Mouse (Mus musculus) midbrain, embryonic 15.5 days (tissue): Measurements from ENCODE around the gene Krcc1. TPM values are rescaled to one million over a fixed set of nuclear protein-coding genes. Genes with fewer than 3 reads are reported as not detected.
"Not testable (repeated sequence)": the region's sequence is repeated elsewhere in the genome, so short reads cannot be mapped to it uniquely, and the experiment has no call there.

Experiments used
- ATAC-seq: fragments of 200-750 bp; cut with Nextera tagmentation; replicated peaks from 2 replicates; pipeline ENCODE4 v1.8.0; 2017; ENCODE audit warnings: moderate TSS enrichment
- H3K27ac ChIP-seq: fragments of 300-500 bp; sonication (generic); 2 replicates; pipeline ENCODE4 v1.5.1; 2015; ENCODE audit warnings: mild to moderate bottlenecking, inconsistent platforms
- H3K27me3 ChIP-seq: fragments of 300-500 bp; sonication (generic); replicated peaks from 2 replicates; pipeline ENCODE4 v1.6.1; 2015; ENCODE audit warnings: inconsistent platforms
- H3K36me3 ChIP-seq: fragments of 300-500 bp; sonication (generic); replicated peaks from 2 replicates; pipeline ENCODE4 v1.6.1; 2015; ENCODE audit warnings: inconsistent platforms
- H3K4me1 ChIP-seq: fragments of 300-500 bp; sonication (generic); 2 replicates; pipeline ENCODE4 v1.6.1; 2015; ENCODE audit warnings: inconsistent platforms
- H3K4me2 ChIP-seq: fragments of 300-500 bp; sonication (generic); 2 replicates; pipeline ENCODE4 v1.6.1; 2015; ENCODE audit warnings: inconsistent platforms, mild to moderate bottlenecking, moderate library complexity
- H3K4me3 ChIP-seq: fragments of 300-500 bp; sonication (generic); 2 replicates; pipeline ENCODE4 v1.5.1; 2015; ENCODE audit warnings: mild to moderate bottlenecking, inconsistent platforms
- H3K9ac ChIP-seq: fragments of 300-500 bp; sonication (generic); 2 replicates; pipeline ENCODE4 v1.6.1; 2015; ENCODE audit warnings: mild to moderate bottlenecking, inconsistent platforms
- H3K9me3 ChIP-seq: fragments of 300-500 bp; sonication (generic); 2 replicates; pipeline ENCODE4 v1.6.1; 2016; ENCODE audit warnings: inconsistent platforms
- WGBS: fragments of 180-500 bp; shearing (Covaris S2); methylation state at CpG from one replicate; pipeline ENCODE4 v1.1.7; 2015; ENCODE audit warnings: mixed read lengths; 5-methylcytosine and 5-hydroxymethylcytosine counted together
- polyA plus RNA-seq: library from polyadenylated mRNA; unstranded; fragments of >200 nt; fragmentation: Nextera tagmentation; extraction: Ambion mirVana; gene quantifications from 2 replicates; pipeline ENCODE4 v1.2.1, GENCODE M21; 2015

The Krcc1 gene
- polyA plus RNA-seq, 1 experiment from 2014 or later: 16.9 TPM

GRCm38 (mm10) chr6:71248420-71248819 lies 23.1 kb upstream of the Krcc1 start:
- Histone ChIP-seq H3K9ac (no peak overlapping the region), H3K27me3 (no peaks in the 10 kb centered on the region)
- ATAC-seq: no peak

GRCm38 (mm10) chr6:71249615-71250014 lies 21.9 kb upstream of the Krcc1 start:
- no peaks in the 10 kb centered on the region for H3K27me3 ChIP-seq
- no peak overlapping the region for H3K9ac ChIP-seq
- no peak overlapping the region for H3K27ac ChIP-seq
- 75% methylated on average over 3 of the region's 3 CpGs for WGBS
- no peak overlapping the region for H3K4me2 ChIP-seq
- H3K4me3 ChIP-seq: no peak overlapping the region
- no peaks in the 10 kb centered on the region for H3K4me1 ChIP-seq
- no peaks in the 10 kb centered on the region for H3K36me3 ChIP-seq
- no peaks in the 10 kb centered on the region for H3K9me3 ChIP-seq
- ATAC-seq: no peak

More at GRCm38 (mm10) chr6:71248420-71248819, 23.1 kb upstream of the Krcc1 start:
- 88% methylated on average over 1 of the region's 1 CpGs for WGBS
- Histone ChIP-seq H3K36me3 (no peaks in the 10 kb centered on the region), H3K4me1 (no peaks in the 10 kb centered on the region), H3K4me2 (no peak overlapping the region), H3K4me3 (no peak overlapping the region), H3K27ac (no peak overlapping the region), H3K9me3 (no peaks in the 10 kb centered on the region)

GRCm38 (mm10) chr6:71250951-71251350 lies 20.5 kb upstream of the Krcc1 start:
- WGBS: 91% methylated on average over 8 of the region's 8 CpGs
- Histone ChIP-seq H3K4me3 (no peak overlapping the region), H3K36me3 (no peaks in the 10 kb centered on the region), H3K9me3 (no peaks in the 10 kb centered on the region), H3K27me3 (no peaks in the 10 kb centered on the region), H3K4me1 (no peaks in the 10 kb centered on the region), H3K9ac (no peak overlapping the region), H3K27ac (no peak overlapping the region), H3K4me2 (no peak overlapping the region)
- ATAC-seq: no peak

- Histone ChIP-seq H3K9me3 (no peaks in the 10 kb centered on the region), H3K4me2 (no peak overlapping the region), H3K36me3 (no peaks in the 10 kb centered on the region), H3K4me3 (no peak overlapping the region), H3K27ac (no peak overlapping the region), H3K4me1 (no peaks in the 10 kb centered on the region), H3K27me3 (no peaks in the 10 kb centered on the region), H3K9ac (no peak overlapping the region)
- WGBS: 90% methylated on average over 6 of the region's 6 CpGs
- ATAC-seq: no peak
Measured at GRCm38 (mm10) chr6:71254456-71254855, 17.0 kb upstream of the Krcc1 start.

GRCm38 (mm10) chr6:71256166-71256565 lies 15.3 kb upstream of the Krcc1 start:
- no peaks in the 10 kb centered on the region for H3K27me3 ChIP-seq
- no peak overlapping the region for H3K4me3 ChIP-seq
- no peak for ATAC-seq
- H3K9me3 ChIP-seq: no peaks in the 10 kb centered on the region
- WGBS: 95% methylated on average over 10 of the region's 10 CpGs
- no peak overlapping the region for H3K9ac ChIP-seq
- H3K36me3 ChIP-seq: no peaks in the 10 kb centered on the region
- H3K4me1 ChIP-seq: no peaks in the 10 kb centered on the region
- H3K4me2 ChIP-seq: no peak overlapping the region
- no peak overlapping the region for H3K27ac ChIP-seq

GRCm38 (mm10) chr6:71257375-71257774 lies 14.1 kb upstream of the Krcc1 start:
- H3K9me3 ChIP-seq: no peaks in the 10 kb centered on the region
- no peaks in the 10 kb centered on the region for H3K36me3 ChIP-seq
- H3K27me3 ChIP-seq: no peaks in the 10 kb centered on the region
- H3K27ac ChIP-seq: no peak overlapping the region
- H3K9ac ChIP-seq: no peak overlapping the region
- 46% methylated on average over 1 of the region's 1 CpGs for WGBS
- no peak for ATAC-seq
- H3K4me2 ChIP-seq: no peak overlapping the region
- H3K4me3 ChIP-seq: no peak overlapping the region
- no peaks in the 10 kb centered on the region for H3K4me1 ChIP-seq

- Histone ChIP-seq H3K27ac (no peak overlapping the region), H3K9ac (no peak overlapping the region), H3K4me2 (no peak overlapping the region), H3K4me3 (no peak overlapping the region), H3K4me1 (no peaks in the 10 kb centered on the region), H3K36me3 (no peaks in the 10 kb centered on the region), H3K9me3 (no peaks in the 10 kb centered on the region), H3K27me3 (no peaks in the 10 kb centered on the region)
- WGBS: 90% methylated on average over 2 of the region's 2 CpGs
- ATAC-seq: no peak
Measured at GRCm38 (mm10) chr6:71258562-71258961, 12.9 kb upstream of the Krcc1 start.

GRCm38 (mm10) chr6:71259166-71259565 lies 12.3 kb upstream of the Krcc1 start:
- 88% methylated on average over 4 of the region's 4 CpGs for WGBS
- Histone ChIP-seq H3K4me2 (no peak overlapping the region), H3K4me3 (no peak overlapping the region), H3K9me3 (no peaks in the 10 kb centered on the region), H3K4me1 (no peaks in the 10 kb centered on the region), H3K9ac (no peak overlapping the region), H3K36me3 (no peaks in the 10 kb centered on the region), H3K27me3 (no peaks in the 10 kb centered on the region), H3K27ac (no peak overlapping the region)
- ATAC-seq: no peak

- no peak for ATAC-seq
- WGBS: 65% methylated on average over 6 of the region's 6 CpGs
Measured at GRCm38 (mm10) chr6:71260051-71260640, 11.3 kb upstream of the Krcc1 start.

GRCm38 (mm10) chr6:71261060-71261459 lies 10.4 kb upstream of the Krcc1 start:
- Histone ChIP-seq H3K27ac (no peak overlapping the region), H3K27me3 (no peaks in the 10 kb centered on the region), H3K4me2 (no peak overlapping the region), H3K4me3 (no peak overlapping the region), H3K9ac (no peak overlapping the region), H3K36me3 (no peaks in the 10 kb centered on the region), H3K9me3 (no peaks in the 10 kb centered on the region), H3K4me1 (no peaks in the 10 kb centered on the region)
- no peak for ATAC-seq
- 89% methylated on average over 3 of the region's 3 CpGs for WGBS

More at GRCm38 (mm10) chr6:71260051-71260640, 11.3 kb upstream of the Krcc1 start:
- no peak overlapping the region for H3K27ac ChIP-seq
- H3K27me3 ChIP-seq: no peaks in the 10 kb centered on the region
- no peaks in the 10 kb centered on the region for H3K4me1 ChIP-seq
- H3K9me3 ChIP-seq: no peaks in the 10 kb centered on the region
- H3K4me2 ChIP-seq: no peak overlapping the region
- no peak overlapping the region for H3K4me3 ChIP-seq
- no peak overlapping the region for H3K9ac ChIP-seq
- no peaks in the 10 kb centered on the region for H3K36me3 ChIP-seq

- Histone ChIP-seq H3K4me3 (no peak overlapping the region), H3K4me1 (no peaks in the 10 kb centered on the region), H3K4me2 (no peak overlapping the region), H3K27ac (no peak overlapping the region), H3K9me3 (no peaks in the 10 kb centered on the region), H3K9ac (no peak overlapping the region), H3K36me3 (no peaks in the 10 kb centered on the region), H3K27me3 (no peaks in the 10 kb centered on the region)
- no peak for ATAC-seq
- WGBS: 82% methylated on average over 8 of the region's 8 CpGs
Measured at GRCm38 (mm10) chr6:71262142-71262833, 9.2 kb upstream of the Krcc1 start.

- not testable (repeated sequence) for H3K9me3 ChIP-seq, H3K27me3 ChIP-seq, H3K36me3 ChIP-seq
Measured at GRCm38 (mm10) chr6:71267603-71268002, 3.9 kb upstream of the Krcc1 start.

More at GRCm38 (mm10) chr6:71267603-71268002, 3.9 kb upstream of the Krcc1 start:
- not testable (repeated sequence) for H3K27ac ChIP-seq, H3K9ac ChIP-seq, H3K4me2 ChIP-seq, H3K4me3 ChIP-seq, ATAC-seq
- H3K4me1 ChIP-seq: peaks cover 13% of the 10 kb centered on the region
- 55% methylated on average over 7 of the region's 7 CpGs for WGBS
